Mouse (Mus musculus) heart, adult 2 months (tissue): ENCODE results near the gene Pds5a.

Experiments used
- CTCF ChIP-seq: fragments of 200-600 bp; IDR thresholded peaks from 2 replicates; pipeline ENCODE4 v1.8.1; 2022; ENCODE audit warnings: antibody characterized with exemption, mild to moderate bottlenecking, moderate library complexity
- EP300 ChIP-seq: fragments of 200-500 bp; IDR thresholded peaks from 2 replicates; pipeline ENCODE4 v1.6.1; 2011; ENCODE audit warnings: low read depth, low read length, control low read depth; ENCODE audit not compliant: insufficient read depth
- POLR2A ChIP-seq: fragments of 200-500 bp; IDR thresholded peaks from 2 replicates; pipeline ENCODE4 v1.6.1; 2011; ENCODE audit warnings: mild to moderate bottlenecking, low read depth, low read length, control low read depth; ENCODE audit not compliant: insufficient read depth

DNA sequence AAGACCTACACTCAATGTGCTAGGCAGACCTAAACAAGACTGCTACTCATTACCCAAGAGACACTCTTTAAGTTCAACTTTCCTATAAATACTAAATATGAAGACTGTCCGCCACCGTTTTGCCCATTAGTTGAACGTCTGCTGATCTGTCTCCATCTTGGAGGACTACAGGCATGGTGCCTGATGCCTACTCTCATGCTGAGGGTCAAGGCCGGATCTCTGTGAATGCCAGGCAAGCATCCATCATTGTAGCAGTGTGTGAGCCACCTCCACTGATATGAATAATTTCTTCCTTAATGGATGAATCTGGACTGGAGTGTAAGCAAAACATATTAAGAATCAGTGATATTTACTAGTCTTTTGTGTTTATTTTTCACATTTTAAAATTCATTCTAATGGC, 87.5 kb downstream of the Pds5a start:
- TF ChIP-seq CTCF (no peak), POLR2A (no peak), EP300 (no peak)
